Mouse (Mus musculus) limb, embryonic 12.5 days (tissue): Measurements from ENCODE around the gene Teddm2. TPM values are rescaled to one million over a fixed set of nuclear protein-coding genes. Genes with fewer than 3 reads are reported as not detected.

Experiments
- ATAC-seq: fragments of 200-750 bp; cut with Nextera tagmentation; 2 replicates; pipeline ENCODE4 v1.8.0; 2017; ENCODE audit warnings: low read depth, moderate TSS enrichment; ENCODE audit not compliant: insufficient number of reproducible peaks, insufficient read depth, low FRiP score, low TSS enrichment
- H3K27ac ChIP-seq: fragments of 300-500 bp; sonication (generic); 2 replicates; pipeline ENCODE4 v1.5.1; 2016; ENCODE audit warnings: mild to moderate bottlenecking, moderate library complexity
- H3K27me3 ChIP-seq: fragments of 300-500 bp; sonication (generic); 2 replicates; pipeline ENCODE4 v1.6.1; 2016; ENCODE audit warnings: mild to moderate bottlenecking, moderate library complexity
- H3K36me3 ChIP-seq: fragments of 300-500 bp; sonication (generic); 2 replicates; pipeline ENCODE4 v1.6.1; 2016; ENCODE audit warnings: mild to moderate bottlenecking, moderate library complexity
- H3K4me1 ChIP-seq: fragments of 300-500 bp; sonication (generic); replicated peaks from 2 replicates; pipeline ENCODE4 v1.6.1; 2016
- H3K4me2 ChIP-seq: fragments of 300-500 bp; sonication (generic); 2 replicates; pipeline ENCODE4 v1.6.1; 2016; ENCODE audit warnings: mild to moderate bottlenecking, moderate library complexity
- H3K4me3 ChIP-seq: fragments of 300-500 bp; sonication (generic); replicated peaks from 2 replicates; pipeline ENCODE4 v1.5.1; 2016; ENCODE audit warnings: mild to moderate bottlenecking
- H3K9ac ChIP-seq: fragments of 300-500 bp; sonication (generic); replicated peaks from 2 replicates; pipeline ENCODE4 v1.6.1; 2016; ENCODE audit warnings: mild to moderate bottlenecking, moderate library complexity
- H3K9me3 ChIP-seq: fragments of 300-500 bp; sonication (generic); 2 replicates; pipeline ENCODE4 v1.6.1; 2016; ENCODE audit warnings: mild to moderate bottlenecking, moderate library complexity
- WGBS: fragments of 180-500 bp; shearing (Covaris S2); methylation state at CpG from one replicate; pipeline ENCODE4 v1.1.7; 2016; 5-methylcytosine and 5-hydroxymethylcytosine counted together
- polyA plus RNA-seq: library from polyadenylated mRNA; unstranded; fragments of >200 nt; fragmentation: Nextera tagmentation; extraction: Ambion mirVana; gene quantifications from 2 replicates; pipeline ENCODE4 v1.2.1, GENCODE M21; 2016

Teddm2 gene
- polyA plus RNA-seq, 1 experiment from 2014 or later: 0.74 TPM

GRCm38 (mm10) chr1:153921642-153922041 is 21.6 kb upstream of the Teddm2 start:
- no peak for ATAC-seq
- H3K4me3 ChIP-seq: no peak overlapping the region
- H3K36me3 ChIP-seq: no peaks in the 10 kb centered on the region
- no peak overlapping the region for H3K27ac ChIP-seq
- WGBS: 89% methylated on average over 3 of the region's 3 CpGs
- H3K4me1 ChIP-seq: no peaks in the 10 kb centered on the region
- H3K4me2 ChIP-seq: no peak overlapping the region
- no peak overlapping the region for H3K9ac ChIP-seq
- H3K9me3 ChIP-seq: no peaks in the 10 kb centered on the region
- H3K27me3 ChIP-seq: no peaks in the 10 kb centered on the region

- H3K27ac ChIP-seq: no peak overlapping the region
- no peak overlapping the region for H3K4me2 ChIP-seq
- H3K4me1 ChIP-seq: no peaks in the 10 kb centered on the region
- H3K4me3 ChIP-seq: no peak overlapping the region
- H3K36me3 ChIP-seq: no peaks in the 10 kb centered on the region
- no peaks in the 10 kb centered on the region for H3K9me3 ChIP-seq
- no peak for ATAC-seq
- H3K9ac ChIP-seq: no peak overlapping the region
- H3K27me3 ChIP-seq: no peaks in the 10 kb centered on the region
- WGBS: 90% methylated on average over 3 of the region's 3 CpGs
Measured at GRCm38 (mm10) chr1:153918521-153919206, 18.6 kb upstream of the Teddm2 start.

- peaks cover 27% of the 10 kb centered on the region for H3K36me3 ChIP-seq
- no peaks in the 10 kb centered on the region for H3K4me1 ChIP-seq
- no peak overlapping the region for H3K27ac ChIP-seq
- WGBS: 90% methylated on average over 3 of the region's 3 CpGs
- no peaks in the 10 kb centered on the region for H3K9me3 ChIP-seq
- no peak overlapping the region for H3K9ac ChIP-seq
- H3K4me3 ChIP-seq: no peak overlapping the region
- no peak overlapping the region for H3K4me2 ChIP-seq
- H3K27me3 ChIP-seq: no peaks in the 10 kb centered on the region
- no peak for ATAC-seq
Measured at GRCm38 (mm10) chr1:153913869-153914268, 13.8 kb upstream of the Teddm2 start.

- no peak overlapping the region for H3K9ac ChIP-seq
- WGBS: 85% methylated on average over 6 of the region's 6 CpGs
- H3K27me3 ChIP-seq: no peaks in the 10 kb centered on the region
- no peak overlapping the region for H3K27ac ChIP-seq
- no peaks in the 10 kb centered on the region for H3K4me1 ChIP-seq
- peaks cover 52% of the 10 kb centered on the region for H3K36me3 ChIP-seq
- no peaks in the 10 kb centered on the region for H3K9me3 ChIP-seq
- ATAC-seq: no peak
- no peak overlapping the region for H3K4me2 ChIP-seq
- H3K4me3 ChIP-seq: no peak overlapping the region
Measured at GRCm38 (mm10) chr1:153911276-153911795, 11.3 kb upstream of the Teddm2 start.

GRCm38 (mm10) chr1:153910423-153910822 is 10.4 kb upstream of the Teddm2 start:
- no peaks in the 10 kb centered on the region for H3K9me3 ChIP-seq
- ATAC-seq: no peak
- no peak overlapping the region for H3K4me2 ChIP-seq
- H3K4me3 ChIP-seq: no peak overlapping the region
- no peak overlapping the region for H3K9ac ChIP-seq
- WGBS: 90% methylated on average over 5 of the region's 5 CpGs
- H3K4me1 ChIP-seq: no peaks in the 10 kb centered on the region
- H3K36me3 ChIP-seq: peaks cover 61% of the 10 kb centered on the region
- no peak overlapping the region for H3K27ac ChIP-seq
- no peaks in the 10 kb centered on the region for H3K27me3 ChIP-seq

GRCm38 (mm10) chr1:153909963-153910291 is 9.9 kb upstream of the Teddm2 start:
- Histone ChIP-seq H3K4me3 (no peak overlapping the region), H3K9ac (no peak overlapping the region), H3K4me2 (no peak overlapping the region), H3K27ac (no peak overlapping the region), H3K4me1 (no peaks in the 10 kb centered on the region), H3K9me3 (no peaks in the 10 kb centered on the region), H3K27me3 (no peaks in the 10 kb centered on the region), H3K36me3 (peaks cover 66% of the 10 kb centered on the region)
- ATAC-seq: no peak
- WGBS: 90% methylated on average over 9 of the region's 9 CpGs

- 89% methylated on average over 10 of the region's 10 CpGs for WGBS
- Histone ChIP-seq H3K27ac (no peak overlapping the region), H3K36me3 (peaks cover 71% of the 10 kb centered on the region)
Measured at GRCm38 (mm10) chr1:153909213-153909962, 9.4 kb upstream of the Teddm2 start.

GRCm38 (mm10) chr1:153908741-153909140 is 8.7 kb upstream of the Teddm2 start:
- Histone ChIP-seq H3K27ac (no peak overlapping the region), H3K9me3 (no peaks in the 10 kb centered on the region), H3K27me3 (no peaks in the 10 kb centered on the region), H3K36me3 (peaks cover 78% of the 10 kb centered on the region), H3K4me1 (no peaks in the 10 kb centered on the region), H3K4me3 (no peak overlapping the region), H3K9ac (no peak overlapping the region), H3K4me2 (no peak overlapping the region)
- WGBS: 90% methylated on average over 4 of the region's 4 CpGs
- ATAC-seq: no peak

More at GRCm38 (mm10) chr1:153909213-153909962, 9.4 kb upstream of the Teddm2 start:
- H3K4me1 ChIP-seq: no peaks in the 10 kb centered on the region
- ATAC-seq: no peak
- H3K9ac ChIP-seq: no peak overlapping the region
- H3K4me3 ChIP-seq: no peak overlapping the region
- H3K4me2 ChIP-seq: no peak overlapping the region
- no peaks in the 10 kb centered on the region for H3K27me3 ChIP-seq
- no peaks in the 10 kb centered on the region for H3K9me3 ChIP-seq

GRCm38 (mm10) chr1:153908208-153908607 is 8.2 kb upstream of the Teddm2 start:
- peaks cover under 1% of the 10 kb centered on the region; the same call in 1 of the 2 replicates for H3K4me1 ChIP-seq
- H3K9me3 ChIP-seq: no peaks in the 10 kb centered on the region
- no peak for ATAC-seq
- H3K27ac ChIP-seq: no peak overlapping the region
- H3K9ac ChIP-seq: no peak overlapping the region
- no peak overlapping the region for H3K4me2 ChIP-seq
- no peaks in the 10 kb centered on the region for H3K27me3 ChIP-seq
- 88% methylated on average over 6 of the region's 6 CpGs for WGBS
- no peak overlapping the region for H3K4me3 ChIP-seq
- H3K36me3 ChIP-seq: peaks cover 83% of the 10 kb centered on the region

GRCm38 (mm10) chr1:153905884-153906283 is 5.9 kb upstream of the Teddm2 start:
- H3K4me2 ChIP-seq: no peak overlapping the region
- no peak overlapping the region for H3K27ac ChIP-seq
- WGBS: 95% methylated on average over 3 of the region's 3 CpGs
- no peak for ATAC-seq
- H3K9me3 ChIP-seq: no peaks in the 10 kb centered on the region
- peaks cover 82% of the 10 kb centered on the region for H3K36me3 ChIP-seq
- no peaks in the 10 kb centered on the region for H3K27me3 ChIP-seq
- peaks cover 16% of the 10 kb centered on the region for H3K4me1 ChIP-seq
- no peak overlapping the region for H3K9ac ChIP-seq
- H3K4me3 ChIP-seq: no peak overlapping the region

GRCm38 (mm10) chr1:153904236-153904635 is 4.2 kb upstream of the Teddm2 start:
- ATAC-seq: no peak
- H3K9me3 ChIP-seq: no peaks in the 10 kb centered on the region
- no peak overlapping the region for H3K27ac ChIP-seq

More at GRCm38 (mm10) chr1:153904236-153904635, 4.2 kb upstream of the Teddm2 start:
- no peak overlapping the region for H3K4me3 ChIP-seq
- H3K4me2 ChIP-seq: no peak overlapping the region
- H3K4me1 ChIP-seq: peaks cover 16% of the 10 kb centered on the region
- H3K27me3 ChIP-seq: no peaks in the 10 kb centered on the region
- no peak overlapping the region for H3K9ac ChIP-seq
- 93% methylated on average over 14 of the region's 14 CpGs for WGBS
- H3K36me3 ChIP-seq: peaks cover 67% of the 10 kb centered on the region
